Mouse (Mus musculus) megakaryocyte, embryonic 14.5 days (primary cell): ENCODE data around the gene D16Ertd472e. TPM values are rescaled to one million over a fixed set of nuclear protein-coding genes. Genes with fewer than 3 reads are reported as not detected.
"Not testable (repeated sequence)": the region's sequence is repeated elsewhere in the genome, so short reads cannot be mapped to it uniquely, and the experiment has no call there.

Experiments used
- H3K27me3 ChIP-seq: replicated peaks from 2 replicates; pipeline ENCODE3; 2012; ENCODE audit warnings: inconsistent platforms
- H3K36me3 ChIP-seq: replicated peaks from 2 replicates; pipeline ENCODE3; 2012; ENCODE audit warnings: low read length, inconsistent platforms, mixed read lengths
- H3K4me1 ChIP-seq: 2 replicates; pipeline ENCODE4 v1.6.1; 2012; ENCODE audit warnings: inconsistent platforms
- H3K4me3 ChIP-seq: replicated peaks from 2 replicates; pipeline ENCODE3; 2012; ENCODE audit warnings: moderate library complexity, mild to moderate bottlenecking, inconsistent platforms
- H3K9me3 ChIP-seq: 2 replicates; pipeline ENCODE4 v1.6.1; 2012; ENCODE audit warnings: inconsistent platforms
- FLI1 ChIP-seq: IDR thresholded peaks from 2 replicates; pipeline ENCODE4 v1.6.1; 2012; ENCODE audit warnings: low read length, inconsistent platforms, mixed read lengths
- GATA1 ChIP-seq: IDR thresholded peaks from 3 replicates; pipeline ENCODE4 v1.6.1; 2012; ENCODE audit warnings: mixed read lengths, low read length, inconsistent platforms, borderline replicate concordance
- polyA plus RNA-seq: library from polyadenylated mRNA; stranded (reverse); fragments of >175 nt; gene quantifications from 2 replicates; pipeline ENCODE4 v1.2.3, GENCODE M21; 2012; ENCODE audit warnings: low replicate concordance; ENCODE audit not compliant: insufficient read depth

The D16Ertd472e gene
- polyA plus RNA-seq, 1 experiment, result 19.1 TPM

- H3K9me3 ChIP-seq, result no peaks in the 10 kb centered on the region
- H3K4me1 ChIP-seq, result peaks cover 19% of the 10 kb centered on the region
- peak overlapping the region; percentile 67 for H3K4me3 ChIP-seq
- no peak for TF ChIP-seq FLI1
- TF ChIP-seq GATA1, result no peak
- H3K27me3 ChIP-seq, result no peaks in the 10 kb centered on the region
- peaks cover 6% of the 10 kb centered on the region for H3K36me3 ChIP-seq
Observed at GRCm38 (mm10) chr16:78502492-78502891, 74.0 kb downstream of the D16Ertd472e start.

GRCm38 (mm10) chr16:78492696-78493095, 83.8 kb downstream of the D16Ertd472e start:
- H3K36me3 ChIP-seq, H3K4me3 ChIP-seq, H3K27me3 ChIP-seq, H3K9me3 ChIP-seq: not testable (repeated sequence)
- H3K4me1 ChIP-seq, result peaks cover 14% of the 10 kb centered on the region

GRCm38 (mm10) chr16:78490779-78491178, 85.7 kb downstream of the D16Ertd472e start:
- peaks cover 14% of the 10 kb centered on the region for H3K4me1 ChIP-seq
- no peaks in the 10 kb centered on the region for H3K27me3 ChIP-seq
- H3K4me3 ChIP-seq, result peak overlapping the region; percentile 14
- no peaks in the 10 kb centered on the region for H3K36me3 ChIP-seq
- 0 out of 2 replicates have a peak, but pooled peaks cover 4% of the 10 kb centered on the region for H3K9me3 ChIP-seq
- TF ChIP-seq FLI1 (no peak), GATA1 (no peak)

Other genes starting within 250 kb of the D16Ertd472e start
- gene Btg3, start 199.5 kb downstream of the D16Ertd472e start, polyA plus RNA-seq, result 6.2 and 11.2 TPM in 2 replicates